Mouse (Mus musculus) T-helper 2 cell (primary cell): ENCODE measurements around the gene Mageb16.

ENCODE experiments used
- in situ Hi-C: fragments of 300-600 bp; cut with MboI, MseI; formaldehyde crosslinking; loops from one replicate; pipeline ENCODE4 v1.15.1; 2025; ENCODE audit warnings: high pct_unique_total_duplicates

The Mageb16 gene

GRCm38 (mm10) chrX:79671411-79671810, at the start of gene Mageb16:
Mageb16 (minus strand) TSS chrX:79671435.
- in situ Hi-C loops = no loop called here

GRCm38 (mm10) chrX:79651091-79651490, 20.1 kb downstream of the Mageb16 start:
- in situ Hi-C loops = no loop called here

GRCm38 (mm10) chrX:79635396-79635795, 35.8 kb downstream of the Mageb16 start:
- in situ Hi-C loops = no loop called here

GRCm38 (mm10) chrX:79606462-79606861, 64.8 kb downstream of the Mageb16 start:
- in situ Hi-C loops = no loop called here
